Mouse (Mus musculus): ENCODE data around the gene Mcm2.
A peak's percentile ranks its signal among the peaks of the same experiment; 100 is the strongest.

The Mcm2 gene

DNA sequence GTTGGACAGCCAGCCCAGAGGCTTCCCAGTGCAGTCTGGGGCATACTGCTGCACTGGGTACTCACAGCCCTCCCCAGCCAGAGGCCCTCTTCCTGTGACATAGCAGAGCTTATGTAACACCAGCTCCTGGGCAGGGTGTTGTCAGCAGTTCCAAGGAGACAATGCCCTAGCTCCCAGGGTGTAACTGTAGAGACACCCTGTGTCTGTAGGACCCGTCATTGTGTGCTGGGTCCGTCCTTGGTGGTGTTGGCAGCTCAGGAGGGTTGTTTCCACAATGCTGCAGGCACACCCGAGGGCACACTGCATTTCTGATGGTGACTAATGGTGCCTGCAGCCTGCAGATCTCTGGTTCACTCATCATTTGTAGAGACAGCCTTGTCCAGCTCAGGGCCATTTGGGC, 28.3 kb upstream of the Mcm2 start:
- no peak for DNase-seq (ENCODE audit: low spot score in 2 of 2)

DNA sequence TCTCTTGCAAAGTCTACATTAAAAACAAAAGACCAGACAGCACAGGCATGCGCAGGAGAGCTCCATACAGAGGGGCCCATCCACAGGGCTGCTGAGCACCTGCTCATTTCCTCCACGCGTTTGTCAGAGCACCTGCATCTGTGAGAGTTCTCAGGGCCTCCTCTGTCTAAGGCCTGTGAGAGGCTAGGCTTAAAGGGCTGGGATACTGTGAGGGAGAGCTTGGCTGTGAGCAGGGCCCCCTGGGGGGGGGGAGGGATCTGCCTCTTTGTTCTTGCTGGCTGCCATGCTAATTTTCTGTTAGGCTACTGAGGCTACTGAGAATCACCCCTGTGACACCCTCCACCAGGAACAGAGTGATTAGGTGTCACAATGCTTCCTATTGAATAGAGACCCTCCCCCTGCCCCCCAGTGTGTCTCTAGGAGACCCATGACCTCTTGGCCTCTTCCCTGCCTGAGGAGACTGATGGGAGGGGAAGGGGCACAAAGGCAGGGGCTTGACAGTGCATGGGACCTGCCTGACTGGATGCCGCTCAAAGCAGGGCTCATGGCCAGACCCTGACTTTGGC, 27.1 kb upstream of the Mcm2 start:
- DNase-seq (ENCODE audit: low spot score in 2 of 2), result no peak

DNA sequence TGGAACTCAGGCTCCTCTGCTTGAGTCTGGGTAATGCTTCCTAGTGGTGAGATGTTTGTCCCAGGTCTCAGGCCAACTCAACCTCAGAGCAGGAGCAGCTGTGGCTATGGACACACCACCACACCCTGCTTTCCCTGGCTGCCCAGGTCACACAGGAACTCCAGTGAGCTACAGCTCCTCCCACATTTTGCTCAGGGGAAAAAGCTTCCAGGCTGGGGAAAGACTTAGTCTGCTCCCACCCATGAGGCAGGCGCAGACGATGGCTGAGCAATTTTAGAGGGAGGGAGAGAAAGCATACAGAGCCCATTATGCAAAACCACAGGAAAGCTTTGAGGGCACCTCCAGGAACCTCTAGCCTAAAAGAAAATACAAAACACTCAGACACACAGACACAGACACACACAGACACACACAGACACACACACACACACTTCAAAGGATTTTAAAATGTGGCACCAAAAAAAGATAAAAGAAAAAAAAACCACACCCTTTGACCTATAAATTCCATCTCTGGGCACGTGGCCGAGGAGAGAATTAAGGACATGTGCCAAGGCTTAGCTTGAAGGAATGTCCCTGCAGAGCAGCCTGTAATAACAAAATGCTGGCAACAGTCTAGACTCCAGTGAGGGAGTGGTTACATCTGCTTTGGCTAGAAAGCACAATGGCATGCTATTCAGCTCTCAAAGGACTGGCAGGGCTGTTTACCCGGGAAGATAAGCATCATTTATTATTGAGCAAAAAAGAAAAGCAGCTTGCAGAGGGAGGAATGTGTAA, 26.1 kb upstream of the Mcm2 start:
- peak; percentile 50 to 66 for DNase-seq (ENCODE audit: low spot score in 2 of 2)

DNA sequence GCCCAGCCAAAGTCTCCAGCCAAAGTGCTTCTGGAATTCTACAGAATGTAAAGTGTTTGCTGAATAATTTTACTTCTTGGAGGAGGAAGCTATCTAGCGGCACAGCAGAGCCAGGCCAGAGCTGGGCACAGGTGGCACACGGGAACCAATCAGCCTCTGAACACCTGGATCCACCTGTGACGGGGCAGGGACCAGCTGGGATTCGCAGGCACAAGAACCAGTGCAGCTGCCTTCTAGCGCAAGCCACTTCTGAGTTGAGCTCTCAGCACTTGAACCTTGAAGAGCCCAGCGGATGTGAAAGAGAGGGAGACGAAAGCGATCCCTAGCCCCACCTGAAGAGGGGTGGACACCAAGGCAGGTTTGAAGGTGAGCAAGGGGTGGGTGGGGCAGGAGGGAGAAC, 20.2 kb upstream of the Mcm2 start:
- no peak for DNase-seq (ENCODE audit: low spot score in 2 of 2)

DNA sequence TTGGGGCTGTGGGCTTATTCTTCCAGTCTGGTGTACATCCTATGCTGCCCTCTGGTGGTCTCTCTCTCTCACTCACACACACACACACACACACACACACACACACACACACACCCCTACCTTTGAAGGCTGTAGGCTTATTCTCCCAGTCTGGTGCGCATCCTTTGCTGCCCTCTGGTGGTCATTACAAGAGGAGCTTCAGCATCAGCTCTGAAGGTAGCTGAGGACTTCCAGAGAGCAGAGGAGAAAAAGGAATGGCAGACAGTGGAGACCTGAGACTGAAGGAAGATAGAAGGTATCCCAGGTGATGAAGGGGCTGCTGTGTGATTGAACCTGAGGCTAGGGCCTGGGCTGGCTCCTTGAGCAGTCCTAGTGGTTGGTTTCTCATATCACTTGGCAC, 17.6 kb upstream of the Mcm2 start:
- DNase-seq (ENCODE audit: low spot score in 2 of 2), result no peak

DNA sequence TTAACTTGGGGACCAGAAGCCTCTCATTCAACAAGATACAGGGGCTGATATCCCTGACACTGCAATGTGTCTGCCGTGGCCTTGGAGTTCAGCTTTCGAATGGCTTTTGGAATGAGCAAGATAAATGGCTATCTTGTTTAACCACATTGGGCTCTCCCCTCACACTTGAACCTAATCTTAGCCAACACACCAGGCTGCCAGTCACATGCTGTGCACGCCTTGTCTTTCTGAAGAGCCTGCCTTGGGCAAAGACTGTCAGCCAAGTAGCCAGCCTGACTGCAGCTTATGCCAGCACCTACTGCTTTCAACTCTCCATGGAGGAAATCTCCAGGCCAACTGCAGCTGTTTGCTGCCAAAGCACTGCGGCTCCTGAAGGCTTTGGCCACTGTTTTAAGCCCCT, 16.9 kb upstream of the Mcm2 start:
- peak in 1 of 2 experiments; percentile 42 for DNase-seq (ENCODE audit: low spot score in 2 of 2)

DNA sequence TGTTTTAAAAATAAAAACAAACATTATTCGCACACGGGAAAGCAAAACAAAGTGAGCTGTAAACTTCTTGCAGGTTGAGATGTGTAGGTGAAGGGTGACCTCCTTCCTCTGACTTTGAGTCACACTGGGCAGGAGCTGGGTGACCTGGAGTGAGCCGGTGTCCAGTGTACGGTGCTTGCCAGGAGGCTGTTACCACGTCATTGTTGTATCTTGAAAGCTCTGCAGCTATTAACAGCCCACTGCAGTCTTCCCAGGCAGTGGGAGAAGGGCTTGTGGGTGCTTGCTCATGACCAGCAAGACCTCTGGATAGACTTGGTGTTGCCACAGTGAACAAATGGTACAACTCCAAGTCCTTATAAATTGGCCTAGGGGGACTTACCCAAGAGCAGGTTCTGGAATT, 16.2 kb upstream of the Mcm2 start:
- no peak for DNase-seq (ENCODE audit: low spot score in 2 of 2)

DNA sequence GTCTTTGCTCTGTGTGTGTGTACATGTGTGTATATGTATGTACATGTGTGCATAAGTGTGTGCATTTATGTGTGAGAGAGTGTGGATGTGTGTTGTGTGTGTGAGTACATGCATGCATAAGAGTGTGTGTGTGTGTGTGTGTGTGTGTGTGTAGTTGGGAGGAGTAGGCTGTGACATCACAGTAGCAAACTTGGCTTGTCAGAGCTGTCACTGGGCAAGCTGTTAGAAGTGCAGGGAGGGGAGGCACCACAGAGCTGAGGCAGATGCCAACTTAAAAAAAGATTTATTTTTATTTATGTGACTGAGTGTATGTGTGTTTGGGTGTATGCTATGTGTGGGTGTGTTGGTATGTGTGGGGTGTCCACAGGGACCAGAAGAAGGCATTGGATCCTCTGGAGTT, 14.9 kb upstream of the Mcm2 start:
- DNase-seq (ENCODE audit: low spot score in 2 of 2), result no peak

DNA sequence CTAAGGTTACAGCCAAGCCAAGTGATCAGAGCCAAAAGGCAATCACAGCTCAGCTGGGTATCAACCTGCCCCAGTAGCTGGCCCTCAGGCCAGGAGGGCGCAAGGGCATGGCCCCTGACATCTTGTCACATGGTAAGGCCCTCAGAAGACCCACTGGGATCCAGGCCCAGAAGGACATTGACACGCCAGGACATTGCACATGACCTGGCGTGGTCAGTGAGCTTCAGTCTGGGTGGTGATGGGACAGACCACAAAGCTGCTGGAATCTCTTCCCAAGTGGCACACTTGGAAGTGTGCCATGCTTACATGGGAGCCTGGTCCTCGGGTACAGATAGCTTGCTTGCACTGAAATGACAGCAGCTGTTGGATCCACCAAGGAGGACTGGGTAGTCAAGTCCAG, 14.4 kb upstream of the Mcm2 start:
- DNase-seq (ENCODE audit: low spot score in 2 of 2), result peak in 1 of 2 experiments; percentile 43

DNA sequence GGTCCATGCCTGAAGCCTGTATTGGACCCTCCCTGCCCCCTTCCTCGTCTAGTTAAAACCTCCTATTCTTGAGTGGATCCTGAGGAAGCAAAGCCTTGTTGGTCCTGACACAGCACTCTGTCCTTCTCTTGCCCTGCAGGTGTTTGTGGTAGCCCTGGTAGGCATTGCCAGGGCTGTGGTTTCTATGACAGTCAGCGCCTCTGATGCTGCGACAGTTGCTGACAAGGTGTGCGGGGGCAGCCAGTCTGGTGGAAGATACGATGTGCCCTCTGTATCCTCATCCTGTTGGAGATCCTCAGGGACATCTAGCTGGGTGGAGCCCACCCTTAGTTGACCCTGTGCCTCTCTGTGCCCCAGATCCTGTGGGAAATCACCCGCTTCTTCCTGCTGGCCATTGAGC, 10.6 kb upstream of the Mcm2 start:
- DNase-seq (ENCODE audit: low spot score in 2 of 2), result no peak

DNA sequence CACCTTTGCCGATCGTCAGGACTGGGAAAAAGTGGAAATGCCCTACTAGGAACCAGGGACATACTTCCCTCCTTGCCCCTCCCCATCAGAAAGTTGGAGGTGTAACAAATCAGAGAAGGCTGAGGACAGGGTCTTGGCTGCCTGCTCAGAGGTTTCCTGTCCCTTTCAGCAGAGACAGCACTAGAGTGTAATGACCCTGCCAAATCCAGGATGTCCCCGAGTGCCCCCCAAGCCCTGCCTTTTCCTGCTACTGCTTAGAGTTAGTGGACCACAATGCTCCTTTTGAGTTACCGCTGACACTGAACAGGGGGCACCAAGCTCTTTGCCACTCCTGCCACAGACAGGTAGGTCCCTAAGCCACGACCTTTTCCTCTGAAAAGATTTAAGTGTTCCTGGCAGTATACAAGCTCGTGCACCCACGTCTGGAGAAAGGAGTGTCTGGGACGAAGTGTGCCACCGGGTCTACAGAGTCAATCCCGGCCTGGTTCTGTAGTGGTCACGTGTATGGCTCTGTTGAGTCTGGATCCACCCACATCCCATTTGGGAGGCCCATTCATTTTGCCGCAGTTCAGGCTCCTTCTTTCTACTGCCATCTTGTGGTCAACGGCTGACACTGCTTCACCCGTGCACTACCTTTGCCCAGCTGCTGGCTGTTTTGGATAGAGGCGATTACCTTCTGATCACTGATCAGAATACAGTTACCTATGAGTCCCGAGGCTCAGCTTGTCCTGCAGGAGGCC, 8.0 kb upstream of the Mcm2 start:
- DNase-seq (ENCODE audit: low spot score in 2 of 2), result peak; percentile 52 to 56

DNA sequence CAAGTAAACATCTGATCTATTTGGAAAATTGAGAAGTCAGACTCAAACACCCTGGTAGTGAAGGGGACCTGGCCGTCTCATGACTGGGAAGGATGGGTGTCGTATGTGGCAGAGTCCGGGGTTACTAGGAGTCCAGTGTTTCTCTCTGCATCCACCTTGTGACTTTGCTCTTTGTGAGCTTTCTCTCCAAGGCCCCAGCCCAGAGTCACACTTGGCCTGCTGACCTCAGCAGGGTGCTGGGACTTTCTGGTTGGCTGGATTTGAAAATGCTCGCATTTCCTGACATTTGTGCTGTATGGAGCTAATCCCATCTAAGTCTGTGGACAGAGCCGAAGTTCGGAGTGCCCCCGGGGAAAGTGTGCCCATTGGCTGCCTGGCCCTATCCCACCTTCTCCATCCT, 6.5 kb upstream of the Mcm2 start:
- no peak for DNase-seq (ENCODE audit: low spot score in 2 of 2)

DNA sequence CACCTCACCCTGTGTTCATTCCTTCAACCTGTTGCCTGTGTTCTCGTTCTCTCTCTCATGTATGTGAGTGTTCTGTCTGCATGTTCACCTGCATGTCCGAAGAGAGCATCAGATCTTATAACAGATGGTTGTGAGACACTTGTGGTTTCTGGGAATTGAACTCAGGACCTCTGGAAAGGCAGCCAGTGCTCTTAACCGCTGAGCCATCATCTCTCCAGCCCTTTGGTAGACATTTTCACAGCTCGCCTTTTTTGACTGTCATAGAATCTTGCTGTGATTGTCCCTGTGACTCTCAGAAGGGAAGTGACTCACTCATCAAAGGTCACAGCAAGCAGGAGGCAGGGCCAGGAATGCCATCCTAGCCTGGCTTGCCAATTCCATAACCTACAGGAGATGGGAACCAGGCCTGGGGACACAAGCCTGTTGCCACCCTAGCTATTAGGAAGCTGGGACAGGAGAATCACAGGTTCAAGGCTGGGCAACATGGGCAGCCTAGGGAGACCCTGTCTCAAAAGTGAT, 5.9 kb upstream of the Mcm2 start:
- no peak for DNase-seq (ENCODE audit: low spot score in 2 of 2)

DNA sequence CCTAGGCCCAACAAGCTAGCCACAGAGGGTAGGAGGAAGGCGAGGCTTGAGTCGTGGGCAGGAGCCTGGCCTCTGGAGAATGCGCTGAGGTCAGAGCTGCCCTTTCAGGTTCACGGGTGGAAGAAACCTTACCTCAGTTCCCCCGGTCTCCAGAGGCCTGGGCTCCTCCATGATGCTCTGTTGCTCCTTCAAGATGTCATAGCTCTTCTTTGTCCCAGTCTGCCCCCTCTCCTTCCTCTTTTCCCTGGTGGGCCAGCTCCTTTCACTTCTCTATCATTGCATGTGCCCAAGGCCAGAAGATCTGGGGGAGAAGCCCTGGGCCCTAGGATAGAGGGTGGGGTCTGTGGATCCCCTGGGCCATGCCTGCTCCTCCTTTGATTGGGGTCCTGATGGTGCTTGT, 5.1 kb upstream of the Mcm2 start:
- DNase-seq (ENCODE audit: low spot score in 2 of 2), result no peak

DNA sequence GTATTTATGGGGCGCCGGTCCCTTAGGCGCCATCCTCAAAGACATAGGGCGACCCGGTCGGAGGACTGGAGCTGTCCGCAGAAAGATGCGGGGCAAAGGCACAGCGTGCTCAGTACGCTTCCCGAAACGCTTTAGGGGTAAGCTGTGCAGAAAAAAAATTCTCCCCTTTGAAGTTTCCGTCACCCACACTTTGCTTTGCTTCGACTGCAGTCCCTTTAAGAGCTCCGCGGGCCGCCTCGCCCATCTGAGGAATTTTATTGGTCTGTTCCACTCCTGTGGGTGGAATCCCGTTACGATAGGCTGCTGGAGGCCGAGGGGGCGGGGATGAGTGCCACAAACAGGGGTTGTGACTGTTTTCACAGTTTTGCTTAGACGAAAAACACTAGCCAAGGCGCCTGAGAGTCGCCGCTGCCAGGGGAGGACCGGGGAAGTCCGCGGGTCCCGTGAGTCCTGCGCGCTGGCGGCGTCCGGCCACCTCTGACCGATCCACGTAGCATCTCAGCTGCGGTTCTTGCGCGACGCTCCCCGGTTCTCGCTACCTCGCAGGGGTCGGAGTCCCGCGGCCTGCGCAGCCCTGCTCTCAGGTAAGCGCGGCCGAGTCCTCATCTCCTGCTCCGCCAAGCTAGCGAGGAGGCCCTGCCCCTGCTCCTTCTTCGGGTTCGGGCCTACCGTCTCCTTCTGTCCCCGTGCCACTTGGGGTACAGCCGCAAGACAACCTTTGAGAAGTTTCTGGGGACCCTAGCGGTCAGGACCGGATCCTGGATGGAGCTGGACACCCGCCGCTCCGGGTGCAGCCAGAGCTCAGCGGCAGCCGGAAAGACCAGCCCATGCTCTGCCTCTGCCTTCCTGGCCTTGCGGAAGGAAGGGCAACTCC, 3.6 kb upstream of the Mcm2 start, which contains the start of gene Tpra1:
Gene Tpra1, plus strand, starts transcription at position 305 of the 874 bp plus-strand sequence.
- peak; percentile 86 to 96 for DNase-seq (ENCODE audit: low spot score in 2 of 2)

DNA sequence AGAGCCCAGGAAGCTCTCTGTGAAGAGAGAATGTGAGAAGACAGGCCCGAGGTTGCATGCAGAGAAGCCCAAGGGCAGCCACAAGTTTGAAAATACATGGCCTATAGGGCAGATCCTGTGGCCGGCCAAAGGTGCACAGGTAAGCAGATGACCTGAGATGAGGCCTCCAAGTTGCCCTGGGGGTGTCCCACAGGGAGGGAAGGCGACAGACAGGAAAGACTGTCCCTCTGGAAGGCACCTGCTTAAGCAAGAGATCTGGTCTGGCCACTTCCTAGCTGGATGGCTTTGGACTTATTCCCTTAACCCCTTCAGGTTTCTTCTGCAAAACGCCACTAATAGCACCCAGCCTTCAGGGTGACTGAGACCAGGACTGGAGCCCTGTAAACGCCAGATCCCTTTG, 2.9 kb upstream of the Mcm2 start:
- no peak for DNase-seq (ENCODE audit: low spot score in 2 of 2)

DNA sequence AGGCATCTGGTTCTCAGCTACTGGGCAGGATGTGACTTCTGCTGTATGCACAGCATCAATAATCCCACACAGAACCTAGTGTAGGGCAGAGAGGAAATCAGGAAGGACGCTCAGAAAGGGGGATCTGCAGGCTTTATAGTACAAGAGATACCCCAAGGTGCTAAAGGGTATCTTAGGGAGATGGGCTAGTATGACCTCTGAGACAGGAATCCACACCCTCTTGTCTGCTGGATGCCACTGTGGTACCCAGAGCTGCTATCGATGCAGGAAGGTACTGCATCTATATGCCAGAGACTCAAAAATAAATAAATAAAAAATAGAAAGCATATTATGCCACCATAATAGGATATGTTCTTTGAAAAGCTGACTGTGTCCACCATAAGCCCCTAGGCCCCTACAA, 1.0 kb upstream of the Mcm2 start:
- DNase-seq (ENCODE audit: low spot score in 2 of 2), result no peak

DNA sequence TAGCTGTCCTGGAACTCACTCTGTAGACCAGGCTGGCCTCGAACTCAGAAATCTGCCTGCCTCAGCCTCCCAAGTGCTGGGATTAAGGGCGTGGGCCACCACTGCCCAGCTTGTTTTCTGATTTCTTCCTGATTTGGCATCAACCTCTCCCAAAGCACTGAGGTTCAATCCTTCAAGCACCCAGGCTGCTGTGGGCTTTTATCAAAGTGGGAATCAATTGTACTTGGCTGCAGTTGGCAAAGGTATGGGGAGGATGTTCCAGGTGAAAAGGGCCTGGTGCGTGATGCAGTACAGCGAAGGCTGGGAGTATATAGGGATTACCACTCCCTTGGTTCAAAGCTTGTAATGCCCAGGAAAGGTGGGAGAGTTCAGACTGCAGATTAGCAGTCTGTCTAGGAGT, 506 bp upstream of the Mcm2 start:
- DNase-seq (ENCODE audit: low spot score in 2 of 2), result no peak

DNA sequence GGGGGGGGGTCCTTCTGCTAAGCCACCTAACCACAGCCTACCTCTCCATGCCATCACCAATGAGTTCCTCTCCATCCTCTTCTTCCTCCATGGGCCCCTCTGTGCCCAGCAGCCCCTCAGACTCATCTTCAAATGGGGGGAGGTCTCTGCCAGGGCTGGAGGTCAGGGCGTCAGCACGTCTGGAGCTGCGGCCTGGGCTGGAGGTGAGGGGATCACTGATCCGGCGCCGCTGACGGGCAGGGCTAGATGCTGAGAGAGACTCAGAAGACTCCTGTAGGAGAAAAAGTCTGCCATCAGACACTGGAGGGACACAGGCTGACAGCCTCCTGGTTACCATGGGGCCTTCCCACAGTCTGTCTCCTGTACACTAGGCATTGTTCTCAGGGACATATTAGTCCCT, 1.3 kb downstream of the Mcm2 start:
- no peak for DNase-seq (ENCODE audit: low spot score in 2 of 2)

DNA sequence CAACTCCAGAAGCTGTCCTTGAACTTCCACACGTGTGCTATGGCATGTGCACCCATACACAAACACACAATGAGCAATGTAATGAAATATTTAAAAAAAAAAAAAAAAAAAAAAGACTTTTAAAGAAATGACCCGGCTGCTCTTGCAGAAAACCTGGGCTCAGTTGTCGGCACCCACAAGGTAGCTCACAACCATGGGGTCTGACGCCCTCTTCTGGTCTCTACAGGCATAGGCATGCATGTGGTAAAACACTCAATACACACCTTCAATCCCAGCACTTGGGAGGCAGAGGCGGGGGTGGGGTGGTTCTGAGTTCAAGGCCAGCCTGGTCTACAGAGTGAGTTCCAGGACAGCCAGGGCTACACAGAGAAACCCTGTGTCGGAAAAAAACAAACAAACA, 2.6 kb downstream of the Mcm2 start:
- no peak for DNase-seq (ENCODE audit: low spot score in 2 of 2)

DNA sequence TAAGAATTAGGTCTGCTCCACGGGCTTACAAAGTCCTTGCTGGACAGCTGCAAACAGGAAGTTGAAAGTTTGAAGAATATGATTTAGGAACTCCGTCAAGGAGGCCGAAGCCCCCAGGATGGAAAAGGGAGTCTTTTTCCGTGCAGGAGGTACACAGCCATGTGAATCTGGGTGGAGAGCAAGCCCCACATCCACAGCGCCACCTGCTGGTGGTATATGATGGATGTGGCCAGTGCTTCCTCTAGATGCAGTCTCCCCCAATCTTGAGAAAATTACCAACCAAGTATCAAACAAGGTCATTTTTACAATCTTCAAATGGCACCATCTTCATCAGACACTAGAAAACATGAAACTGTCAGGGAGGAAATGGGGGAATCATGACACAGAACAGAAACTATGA, 5.0 kb downstream of the Mcm2 start:
- DNase-seq (ENCODE audit: low spot score in 2 of 2), result peak in 1 of 2 experiments; percentile 45

DNA sequence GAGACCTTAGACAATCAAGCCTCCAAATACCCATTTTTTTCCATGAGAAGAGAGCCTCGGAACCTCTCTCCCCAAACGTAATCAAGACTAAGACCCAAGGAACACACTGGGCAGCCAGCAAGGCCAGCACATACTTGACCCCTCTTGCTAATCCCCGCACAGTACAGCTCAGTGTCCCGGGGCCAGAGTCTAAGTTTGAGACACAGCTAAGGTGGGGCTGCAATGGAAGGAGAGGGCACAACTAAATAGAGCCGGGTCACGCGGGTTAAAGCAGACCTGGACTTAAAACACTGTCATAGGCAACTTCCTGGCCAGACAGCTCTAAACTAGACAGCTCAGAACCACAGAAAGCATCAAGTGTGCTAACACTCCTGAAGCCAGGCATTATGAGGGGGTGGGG, 7.7 kb downstream of the Mcm2 start:
- DNase-seq (ENCODE audit: low spot score in 2 of 2), result no peak
